Mouse (Mus musculus) heart, adult 2 months (tissue): Measurements from ENCODE around the gene Hoxc9. TPM values are rescaled to one million over a fixed set of nuclear protein-coding genes. Genes with fewer than 3 reads are reported as not detected.

Source experiments
- DNase-seq, 2 experiments: peaks; one replicate each; pipeline ENCODE4 v3.0.0; 2021
- H3K27ac ChIP-seq: fragments of 200-600 bp; 2 replicates; pipeline ENCODE4 v1.8.1; 2022
- H3K27me3 ChIP-seq: fragments of 200-500 bp; 2 replicates; pipeline ENCODE4 v1.6.1; 2012; ENCODE audit warnings: mild to moderate bottlenecking, low read length, inconsistent platforms, mixed read lengths; ENCODE audit not compliant: control insufficient read depth, insufficient read depth
- H3K36me3 ChIP-seq: fragments of 200-500 bp; 2 replicates; pipeline ENCODE4 v1.6.1; 2012; ENCODE audit warnings: low read length, inconsistent platforms; ENCODE audit not compliant: control insufficient read depth, insufficient read depth
- H3K4me1 ChIP-seq: fragments of 200-500 bp; 2 replicates; pipeline ENCODE4 v1.6.1; 2011; ENCODE audit warnings: low read length; ENCODE audit not compliant: control insufficient read depth, insufficient read depth
- H3K4me3 ChIP-seq: fragments of 200-600 bp; 2 replicates; pipeline ENCODE4 v1.8.1; 2022
- H3K79me2 ChIP-seq: fragments of 200-500 bp; replicated peaks from 2 replicates; pipeline ENCODE4 v1.6.1; 2012; ENCODE audit warnings: mild to moderate bottlenecking, inconsistent platforms, low read length, moderate library complexity, mixed read lengths; ENCODE audit not compliant: control insufficient read depth, insufficient read depth
- H3K9ac ChIP-seq: fragments of 200-500 bp; 2 replicates; pipeline ENCODE4 v1.6.1; 2012; ENCODE audit warnings: low read depth, mild to moderate bottlenecking, control low read depth, inconsistent platforms, low read length, mixed read lengths
- CTCF ChIP-seq: fragments of 200-600 bp; IDR thresholded peaks from 2 replicates; pipeline ENCODE4 v1.8.1; 2022; ENCODE audit warnings: antibody characterized with exemption, mild to moderate bottlenecking, moderate library complexity
- EP300 ChIP-seq: fragments of 200-500 bp; IDR thresholded peaks from 2 replicates; pipeline ENCODE4 v1.6.1; 2011; ENCODE audit warnings: low read depth, low read length, control low read depth; ENCODE audit not compliant: insufficient read depth
- POLR2A ChIP-seq: fragments of 200-500 bp; IDR thresholded peaks from 2 replicates; pipeline ENCODE4 v1.6.1; 2011; ENCODE audit warnings: mild to moderate bottlenecking, low read depth, low read length, control low read depth; ENCODE audit not compliant: insufficient read depth
- WGBS: fragments of 180-500 bp; shearing (Covaris S2); methylation state at CpG from one replicate; pipeline ENCODE4 v1.1.7; 2018; 5-methylcytosine and 5-hydroxymethylcytosine counted together
- intact Hi-C: fragments of 180-260 bp; cut with DNase I; formaldehyde crosslinking; loops from one replicate; pipeline ENCODE4 v1.15.1; 2025
- polyA plus RNA-seq: library from polyadenylated mRNA; depleted of rRNA; stranded (reverse); fragments of >200 nt; gene quantifications from 2 replicates; pipeline ENCODE4 v1.2.3, GENCODE M21; 2012
- total RNA-seq, 2 experiments: library from RNA; stranded (reverse); gene quantifications; 2 replicates each; pipeline ENCODE4 v1.2.3; 2021

Hoxc9 gene
- total and polyA plus RNA-seq, 3 experiments = not detected

DNA sequence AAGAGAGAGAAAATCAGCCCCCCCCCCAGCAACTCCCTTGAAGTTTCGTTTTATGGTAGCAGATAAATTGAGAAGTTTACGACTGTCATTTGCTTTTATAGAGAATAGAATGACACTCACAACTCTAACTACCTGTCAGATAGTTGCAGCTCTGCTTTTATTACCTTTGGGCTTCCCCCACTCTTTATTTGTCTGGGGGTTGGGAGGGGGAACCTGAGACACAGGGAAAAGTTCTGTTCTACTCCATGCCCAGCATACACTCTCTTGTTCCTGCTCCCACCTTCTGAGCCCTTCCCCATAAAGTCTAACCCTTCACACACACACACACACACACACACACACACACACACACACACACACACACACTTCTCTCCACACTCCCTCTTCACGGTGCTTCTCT lies 16.6 kb downstream of the Hoxc9 start:
- Histone ChIP-seq H3K4me1 (no peaks in the 10 kb centered on the region), H3K4me3 (no peak overlapping the region), H3K27ac (no peak overlapping the region), H3K9ac (no peak overlapping the region), H3K27me3 (peaks cover 30% of the 10 kb centered on the region), H3K36me3 (no peaks in the 10 kb centered on the region), H3K79me2 (no peaks in the 10 kb centered on the region)
- no peak for TF ChIP-seq EP300
- no peak for TF ChIP-seq CTCF
- TF ChIP-seq POLR2A = no peak
- WGBS = 8% methylated on average over 3 of the region's 3 CpGs
- intact Hi-C loops = no loop called here
- DNase-seq = no peak

- Histone ChIP-seq H3K36me3 (no peaks in the 10 kb centered on the region), H3K4me1 (no peaks in the 10 kb centered on the region), H3K79me2 (no peaks in the 10 kb centered on the region), H3K4me3 (no peak overlapping the region), H3K9ac (no peak overlapping the region), H3K27ac (no peak overlapping the region), H3K27me3 (peaks cover 26% of the 10 kb centered on the region)
- intact Hi-C loops = no loop called here
- WGBS = 4% methylated on average over 9 of the region's 9 CpGs
- no peak for DNase-seq
- TF ChIP-seq CTCF = no peak
- TF ChIP-seq POLR2A = no peak
- no peak for TF ChIP-seq EP300
Observed at GRCm38 (mm10) chr15:102996548-102996947, 20.3 kb downstream of the Hoxc9 start.

- Histone ChIP-seq H3K79me2 (no peaks in the 10 kb centered on the region), H3K27me3 (peaks cover 24% of the 10 kb centered on the region), H3K4me1 (no peaks in the 10 kb centered on the region), H3K36me3 (no peaks in the 10 kb centered on the region), H3K4me3 (no peak overlapping the region), H3K9ac (no peak overlapping the region), H3K27ac (no peak overlapping the region)
- 6% methylated on average over 3 of the region's 3 CpGs for WGBS
- no peak for DNase-seq
- intact Hi-C loops = no loop called here
- no peak for TF ChIP-seq CTCF
- no peak for TF ChIP-seq EP300
- no peak for TF ChIP-seq POLR2A
Observed at GRCm38 (mm10) chr15:102997431-102997830, 21.2 kb downstream of the Hoxc9 start.

GRCm38 (mm10) chr15:102997939-102998355 lies 21.7 kb downstream of the Hoxc9 start, which contains the start of gene Hoxc6:
Hoxc6 (plus strand) TSS chr15:102998257.
- Histone ChIP-seq H3K9ac (no peak within 1 kb of the TSS; the same call in 1 of the 2 replicates), H3K27me3 (peaks cover 25% of the 10 kb centered on the region), H3K4me1 (no peaks in the 10 kb centered on the region), H3K27ac (no peak within 1 kb of the TSS), H3K79me2 (no peaks in the 10 kb centered on the region), H3K4me3 (peak within 1 kb of the TSS; percentile 62), H3K36me3 (no peaks in the 10 kb centered on the region)
- intact Hi-C loops = no loop called here
- no peak for DNase-seq
- no peak for TF ChIP-seq CTCF
- no peak for TF ChIP-seq EP300
- no peak for TF ChIP-seq POLR2A
- WGBS = 5% methylated on average over 19 of the region's 19 CpGs

DNA sequence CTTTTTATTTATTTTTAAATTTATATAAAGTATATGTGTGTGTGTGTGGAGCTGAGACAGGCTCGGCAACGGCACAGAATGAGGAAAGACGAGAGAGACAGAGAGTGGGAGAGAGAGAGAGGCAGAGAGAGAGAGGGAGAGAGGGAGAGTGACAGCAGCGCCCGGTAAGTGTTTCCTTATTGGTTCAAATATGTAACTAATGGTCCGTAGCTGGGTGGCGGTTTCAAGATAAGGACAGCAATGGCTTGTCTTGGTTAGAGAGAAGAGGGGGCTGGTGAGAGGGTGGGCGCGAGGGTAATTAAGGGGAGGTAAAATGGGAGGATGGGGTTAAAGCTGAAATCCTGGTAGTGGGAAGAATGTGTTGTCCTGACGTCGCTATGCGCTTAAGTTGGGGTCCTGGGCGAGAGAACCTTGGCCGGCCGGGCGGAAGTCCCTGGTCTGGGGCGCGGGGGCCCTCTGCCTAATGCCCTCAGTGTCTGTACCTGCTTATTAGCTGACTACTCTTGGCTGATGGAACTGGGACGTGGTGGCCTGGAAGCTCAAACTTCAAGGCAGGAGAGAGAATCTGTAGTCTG lies 22.5 kb downstream of the Hoxc9 start:
- H3K27me3 ChIP-seq = peaks cover 25% of the 10 kb centered on the region
- intact Hi-C loops = no loop called here
- peak overlapping the region; percentile 62 for H3K4me3 ChIP-seq
- no peaks in the 10 kb centered on the region for H3K36me3 ChIP-seq
- DNase-seq = peak in 1 of 2 experiments; percentile 38
- H3K79me2 ChIP-seq = no peaks in the 10 kb centered on the region
- H3K9ac ChIP-seq = no peak overlapping the region; the same call in 1 of the 2 replicates
- TF ChIP-seq POLR2A = no peak
- no peak for TF ChIP-seq CTCF
- no peaks in the 10 kb centered on the region for H3K4me1 ChIP-seq
- 3% methylated on average over 19 of the region's 19 CpGs for WGBS
- H3K27ac ChIP-seq = no peak overlapping the region

GRCm38 (mm10) chr15:102999183-102999831 lies 23.1 kb downstream of the Hoxc9 start:
- 2% methylated on average over 33 of the region's 33 CpGs for WGBS
- H3K27me3 ChIP-seq = peaks cover 25% of the 10 kb centered on the region
- peak overlapping the region; percentile 62 for H3K4me3 ChIP-seq
- H3K79me2 ChIP-seq = no peaks in the 10 kb centered on the region
- intact Hi-C loops = no loop called here
- H3K9ac ChIP-seq = peak overlapping the region; percentile 72
- peak; percentile 72 to 76 for DNase-seq
- TF ChIP-seq EP300 = no peak
- no peak for TF ChIP-seq POLR2A
- no peak for TF ChIP-seq CTCF
- H3K27ac ChIP-seq = peak overlapping the region; percentile 48; the same call in 1 of the 2 replicates
- no peaks in the 10 kb centered on the region for H3K4me1 ChIP-seq
- no peaks in the 10 kb centered on the region for H3K36me3 ChIP-seq
